Mouse (Mus musculus) cerebellum, postnatal 4 days (tissue): ENCODE measurements at regions not wholly inside any gene's neighbourhood (a gene's known extent, or its start where the extent isn't known, plus 50 kb on each side); places are given as distances from the start of the nearest gene placed in this dataset.
"Not testable (repeated sequence)": the region's sequence is repeated elsewhere in the genome, so short reads cannot be mapped to it uniquely, and the experiment has no call there.

Experiments
- DNase-seq, 2 experiments: peaks; one replicate each; pipeline ENCODE4 v3.0.0; 2022; ENCODE audit warnings: low spot score in 2 of 2, mixed read lengths in 1 of 2

DNA sequence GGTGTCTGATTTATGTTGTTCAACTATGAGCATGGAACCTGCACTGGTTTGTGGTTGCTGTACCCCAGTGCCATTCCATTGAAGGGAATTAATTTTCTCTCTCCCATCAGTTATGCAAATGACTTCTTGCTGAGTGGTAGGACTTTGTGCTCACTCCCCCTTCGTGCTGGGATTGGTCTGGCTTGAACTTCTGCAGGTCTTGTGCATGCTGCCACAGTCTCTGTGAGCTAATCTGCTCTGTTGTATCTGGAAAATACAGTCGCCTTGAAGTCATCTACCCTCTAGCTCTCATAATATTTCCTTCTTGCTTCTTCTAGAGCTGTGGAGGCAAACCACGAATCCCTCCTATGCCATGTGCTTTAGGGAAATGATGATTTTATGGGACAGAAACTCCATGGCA is 243.6 kb upstream of the Dpp6 start:
- no peak for DNase-seq

DNA sequence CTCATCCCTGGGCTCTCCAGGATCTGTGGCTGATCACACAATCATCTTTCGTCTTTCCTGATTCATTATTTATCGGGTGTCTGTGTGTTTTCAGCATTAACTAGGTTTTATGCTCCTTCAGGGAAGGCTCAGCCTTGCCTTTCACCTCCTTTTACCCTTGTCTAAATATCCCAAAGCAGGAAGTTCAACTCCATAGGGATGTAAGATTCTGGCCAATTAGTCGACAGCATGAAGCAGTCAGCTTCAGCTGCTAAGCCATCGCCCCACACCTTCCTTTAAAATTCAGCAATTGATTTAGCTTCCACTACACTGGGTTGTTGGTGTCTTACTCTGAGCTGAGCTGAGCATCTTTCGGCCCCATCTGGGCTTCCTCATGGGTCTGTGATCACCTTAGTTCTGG is 230.9 kb upstream of the Dpp6 start:
- no peak for DNase-seq

DNA sequence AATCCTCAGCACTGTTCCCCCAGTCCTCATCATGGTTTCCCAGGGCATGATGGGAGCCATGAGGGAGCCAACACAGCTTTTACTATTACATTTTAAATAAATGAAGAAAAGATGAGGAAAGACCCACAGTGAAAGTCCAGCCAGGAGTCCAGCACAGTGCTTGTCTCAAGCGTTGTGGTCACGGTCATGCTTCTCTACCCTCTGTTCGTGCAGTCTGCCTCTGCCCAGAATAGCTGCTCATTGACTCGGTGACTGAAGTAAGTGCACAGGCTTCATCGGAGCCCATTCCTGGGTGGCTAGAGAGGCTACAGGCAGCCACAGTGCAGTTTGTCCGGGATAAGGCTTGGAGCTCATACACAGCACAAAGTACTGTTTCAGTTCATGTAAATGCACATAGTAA is 226.1 kb upstream of the Dpp6 start:
- no peak for DNase-seq

DNA sequence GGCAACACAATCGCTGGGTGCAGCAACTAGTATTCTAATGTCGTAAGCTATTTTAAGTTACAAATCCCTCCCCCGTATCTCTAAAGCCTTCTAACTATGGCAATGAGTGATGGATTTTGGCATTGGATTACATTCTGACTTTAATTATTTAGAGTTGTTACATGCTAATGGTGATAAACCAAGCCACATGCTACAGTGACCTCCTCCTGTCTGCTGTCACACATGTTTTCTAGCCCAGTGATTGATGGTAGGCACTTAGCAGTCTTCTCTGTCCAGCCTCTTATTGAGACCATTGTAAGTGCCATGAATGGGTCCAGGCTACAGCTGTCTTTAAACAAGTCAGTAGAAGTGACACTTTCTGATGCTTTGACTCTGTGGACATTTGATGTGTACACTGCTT is 224.7 kb upstream of the Dpp6 start:
- DNase-seq = no peak

DNA sequence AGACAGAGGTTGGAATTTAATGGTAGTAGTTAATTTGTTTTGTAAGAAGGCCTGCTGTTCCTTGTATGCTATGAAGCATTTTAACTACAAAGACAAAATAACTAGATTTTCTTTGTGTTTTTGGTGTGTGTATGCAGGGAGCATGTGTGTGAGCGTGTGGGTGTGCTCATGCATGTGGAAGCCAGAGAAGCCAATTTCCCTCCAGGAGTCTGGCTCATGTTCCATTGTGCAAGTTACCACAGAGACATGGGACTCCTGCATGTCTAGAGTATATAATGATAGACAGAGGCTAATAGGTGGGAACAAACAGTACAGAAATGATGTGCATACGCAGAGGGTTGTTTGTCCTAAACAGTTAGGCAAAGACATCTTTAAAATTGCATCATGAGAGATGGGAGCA is 219.0 kb upstream of the Dpp6 start:
- DNase-seq = no peak

DNA sequence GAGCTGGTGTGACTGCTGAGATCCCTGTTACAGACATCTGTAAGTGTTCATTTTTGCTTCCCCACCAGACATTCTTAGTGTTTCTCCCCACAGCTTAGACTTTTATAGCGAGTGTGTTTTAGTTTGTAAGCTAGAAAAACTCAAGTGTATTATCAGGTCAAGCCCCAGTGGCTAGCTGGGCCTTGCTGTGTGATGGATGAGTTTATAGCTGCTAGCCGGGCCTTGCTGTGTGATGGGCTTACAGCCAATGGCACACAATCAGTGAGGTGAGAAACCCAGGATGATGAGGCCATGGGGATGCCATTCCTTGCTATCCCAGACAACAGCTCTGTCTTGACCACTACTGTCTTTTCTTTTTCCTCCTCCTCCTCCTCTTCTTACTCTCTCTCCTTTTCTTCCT is 197.7 kb upstream of the Dpp6 start:
- no peak for DNase-seq

DNA sequence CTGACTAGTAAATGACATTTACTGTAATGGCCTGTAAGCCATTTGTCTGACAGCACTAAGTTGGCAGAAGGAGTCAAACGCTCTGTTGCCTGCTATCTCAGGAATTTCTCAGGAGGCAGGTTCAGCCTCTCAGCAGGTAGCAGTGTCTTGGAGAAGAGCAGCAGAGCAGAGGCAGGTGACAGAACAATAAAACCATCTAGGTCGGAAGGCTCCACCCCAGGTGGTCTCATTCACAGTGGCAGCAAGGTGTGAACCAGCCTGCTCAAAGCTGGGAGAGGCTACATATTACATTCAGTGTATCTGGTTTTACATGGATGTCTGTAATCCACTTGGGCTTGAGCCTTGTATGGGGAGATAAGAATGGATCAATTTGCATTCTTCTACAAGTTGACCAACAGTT is 194.9 kb upstream of the Dpp6 start:
- no peak for DNase-seq

DNA sequence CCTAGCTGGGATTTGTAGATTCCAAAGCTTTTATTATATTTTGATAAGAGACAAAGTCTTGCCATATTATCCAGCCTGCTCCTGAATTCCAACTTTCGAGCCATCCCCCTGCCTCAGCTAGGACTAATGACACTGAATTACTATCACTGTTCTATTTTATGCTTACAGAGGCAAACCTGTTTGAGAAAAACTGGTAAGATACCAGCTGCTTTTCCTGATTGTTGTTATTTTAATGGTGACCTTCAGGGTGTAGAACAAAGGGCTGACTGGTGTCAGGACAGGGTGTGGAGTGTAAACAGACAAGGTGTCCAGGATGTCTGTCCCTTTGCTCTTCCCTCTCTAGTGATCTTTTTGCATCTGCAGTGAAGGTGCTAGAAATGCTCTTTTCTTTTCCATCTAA is 145.5 kb upstream of the Dpp6 start:
- no peak for DNase-seq

DNA sequence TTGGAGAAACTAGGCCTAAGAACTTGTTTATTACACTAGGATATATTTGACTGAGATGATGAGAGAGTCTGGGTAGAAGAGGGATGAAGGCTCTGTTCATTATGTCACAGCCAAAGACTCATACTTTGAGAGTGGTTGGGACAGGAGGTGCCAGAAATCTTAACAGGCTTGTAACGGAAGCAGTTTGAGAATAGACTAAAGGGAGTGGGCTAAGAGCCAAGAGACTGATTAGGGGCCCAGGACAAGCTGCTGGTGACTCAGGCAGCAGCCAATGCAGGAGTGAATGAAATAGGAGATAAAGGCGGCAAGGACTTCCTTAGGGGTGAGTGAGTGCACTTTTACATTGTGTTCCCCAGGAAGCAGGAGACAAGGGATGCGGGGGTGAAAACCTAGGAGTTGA is 127.2 kb upstream of the Dpp6 start:
- no peak for DNase-seq

DNA sequence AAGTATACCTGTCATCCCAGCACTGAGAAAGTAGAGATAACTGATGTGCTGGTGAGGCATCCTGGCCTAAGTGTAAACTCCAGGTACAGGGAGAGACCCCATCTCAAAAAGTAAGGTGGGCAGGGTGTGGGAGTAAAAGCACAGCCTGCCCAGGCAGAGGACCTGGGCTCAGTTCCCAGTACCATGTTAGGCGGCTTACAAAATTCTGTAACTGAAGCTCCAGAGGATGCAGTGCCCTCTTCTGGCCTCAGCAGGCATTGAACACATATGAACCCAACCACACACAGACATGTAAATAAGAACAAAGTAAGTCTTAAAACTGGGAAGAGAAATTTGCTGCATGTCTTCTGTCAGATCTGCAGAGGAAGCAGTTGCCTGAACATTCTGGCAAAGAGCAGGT is 125.9 kb upstream of the Dpp6 start:
- no peak for DNase-seq

DNA sequence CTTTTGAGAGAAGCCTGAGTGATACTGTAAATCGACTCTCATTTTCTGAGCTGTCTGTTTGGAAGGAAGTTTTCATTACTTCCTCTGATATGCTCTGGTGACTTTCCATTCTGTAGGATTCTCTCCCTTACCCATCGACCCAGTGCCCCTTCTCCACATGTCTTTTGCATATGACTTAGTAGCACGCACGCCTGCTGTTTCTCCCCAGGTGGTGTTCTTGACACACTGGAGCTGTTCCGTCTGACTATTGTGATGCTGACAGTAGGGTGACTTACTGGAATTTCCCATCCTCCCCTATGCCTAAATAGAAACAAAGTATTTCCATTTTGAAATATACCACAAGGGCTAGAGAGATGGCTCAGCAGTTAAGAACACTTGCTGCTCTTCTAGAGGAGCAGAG is 125.0 kb upstream of the Dpp6 start:
- DNase-seq = no peak

DNA sequence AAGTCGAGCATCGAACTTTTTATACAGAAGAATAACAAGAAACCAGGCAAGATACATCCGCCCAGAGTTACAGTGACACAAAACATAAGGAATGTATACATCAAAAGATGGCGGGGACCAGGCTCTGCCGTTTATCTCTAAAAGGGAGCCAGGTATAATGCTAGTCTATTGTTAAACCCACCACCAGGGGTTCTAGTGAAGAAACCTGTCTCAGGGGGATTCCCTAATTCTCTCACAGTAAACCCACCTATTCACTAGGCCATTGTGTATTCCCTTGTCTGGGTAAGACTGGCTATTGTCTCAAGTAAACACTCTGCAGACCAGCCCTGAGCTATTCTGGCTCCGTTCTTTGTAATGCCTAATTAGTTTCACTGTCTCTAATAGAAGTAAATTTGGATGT is 113.4 kb upstream of the Dpp6 start:
- not testable (repeated sequence) for DNase-seq

DNA sequence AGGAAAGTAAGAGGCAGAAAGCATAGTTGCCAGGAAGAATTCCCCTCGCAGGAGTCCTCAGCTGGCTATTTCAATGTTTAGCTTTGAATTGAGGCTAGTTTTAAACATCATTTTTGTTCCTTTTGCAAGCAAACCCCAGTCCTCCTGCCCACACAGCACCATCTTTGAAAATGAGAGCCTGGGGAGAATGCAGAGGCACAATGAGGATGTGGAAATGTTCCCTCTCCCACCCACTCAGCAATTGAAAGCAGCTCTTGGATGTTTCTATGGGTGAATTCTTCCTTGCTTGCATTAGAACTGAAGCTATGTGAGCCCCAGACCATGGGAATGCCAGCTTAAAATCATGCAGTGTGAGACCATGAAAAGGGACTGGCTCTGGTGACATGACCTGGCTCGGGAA is 109.3 kb upstream of the Dpp6 start:
- DNase-seq = no peak

DNA sequence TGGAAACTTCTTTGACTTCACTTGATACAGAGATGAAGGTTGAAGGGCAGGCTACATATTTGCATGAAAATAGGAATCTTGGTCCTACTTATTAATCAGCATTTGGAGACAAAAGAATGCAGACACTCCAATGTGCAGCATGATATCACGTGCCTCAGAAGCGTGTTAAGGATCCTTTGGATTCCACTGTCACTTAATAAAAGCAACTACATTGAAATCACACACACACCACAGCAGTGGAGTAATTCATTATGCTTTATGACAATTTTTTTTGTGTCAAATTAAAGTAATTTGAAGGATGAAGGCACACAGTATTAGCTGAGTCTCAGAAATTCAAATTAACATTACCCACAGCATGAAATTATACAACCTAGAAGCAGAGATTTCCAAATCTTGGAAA is 92.5 kb upstream of the Dpp6 start:
- no peak for DNase-seq

DNA sequence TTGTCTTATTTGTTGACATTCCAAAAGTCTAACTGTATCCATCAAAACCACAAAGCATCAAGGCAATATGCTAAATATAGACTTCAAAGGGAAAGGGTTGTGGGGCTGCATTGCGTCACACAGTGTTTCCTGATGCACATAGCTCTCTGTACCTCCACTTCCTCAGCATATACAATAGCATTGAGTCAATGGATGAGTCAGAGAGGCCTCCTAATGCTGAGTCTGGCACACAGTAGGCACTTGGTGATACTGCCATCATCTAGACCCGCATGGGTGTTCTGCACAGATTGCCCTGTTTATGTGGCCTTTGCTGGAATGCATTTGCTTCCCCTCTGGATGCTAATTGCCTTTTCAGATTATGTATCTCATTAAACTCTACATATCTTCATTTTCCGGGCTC is 91.0 kb upstream of the Dpp6 start:
- DNase-seq = no peak

DNA sequence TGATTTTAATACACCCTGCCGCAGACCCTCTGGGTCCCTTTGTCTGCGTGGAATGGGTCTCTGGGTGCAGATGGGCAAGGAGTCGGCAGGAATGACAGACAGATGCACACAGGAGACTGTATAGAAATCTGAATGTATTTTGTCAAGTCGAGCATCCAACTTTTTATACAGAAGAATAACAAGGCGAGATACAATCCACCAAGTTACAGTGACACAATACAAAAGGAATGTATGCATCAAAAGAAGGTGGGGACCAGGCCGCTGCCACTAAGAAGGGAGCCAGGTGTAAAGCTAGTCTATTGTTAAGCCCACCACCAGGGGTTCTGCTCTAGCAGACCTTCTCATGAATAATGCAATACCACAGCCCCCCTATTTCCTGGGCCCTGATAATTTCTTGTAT is 65.8 kb upstream of the Dpp6 start:
- DNase-seq = not testable (repeated sequence)

DNA sequence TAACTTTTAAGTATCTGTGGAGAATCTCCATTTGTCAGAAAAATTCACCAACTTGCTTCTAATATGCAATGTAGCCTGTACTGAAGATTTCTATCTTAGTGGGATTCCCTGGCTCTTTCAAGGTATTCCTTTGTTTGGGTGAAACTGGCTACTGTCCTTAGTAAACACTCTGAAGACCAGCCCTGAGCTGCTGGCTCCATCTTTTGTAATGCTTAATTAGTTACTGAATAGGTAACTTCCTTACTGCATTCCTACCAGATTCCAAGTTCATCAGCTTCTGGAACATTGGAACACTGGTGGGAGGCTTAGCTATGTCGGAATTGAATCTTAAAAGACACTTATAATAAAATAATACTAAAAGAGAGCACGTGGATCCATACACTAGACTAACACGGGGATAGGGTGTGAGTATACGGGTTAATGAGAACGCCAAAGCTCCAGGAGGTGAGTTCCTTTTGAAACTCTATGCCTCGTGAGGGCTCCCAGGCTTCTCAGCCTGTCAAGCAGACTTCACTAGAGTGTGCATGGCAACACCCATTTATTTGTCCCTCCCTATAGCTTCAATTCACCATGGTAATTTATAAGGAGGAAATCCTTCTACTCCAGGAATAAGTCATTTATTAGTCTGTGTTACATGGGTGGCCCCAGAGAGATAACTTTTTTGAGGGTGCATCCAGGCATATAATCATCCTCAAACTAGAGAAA is 65.2 kb upstream of the Dpp6 start:
- not testable (repeated sequence) for DNase-seq

DNA sequence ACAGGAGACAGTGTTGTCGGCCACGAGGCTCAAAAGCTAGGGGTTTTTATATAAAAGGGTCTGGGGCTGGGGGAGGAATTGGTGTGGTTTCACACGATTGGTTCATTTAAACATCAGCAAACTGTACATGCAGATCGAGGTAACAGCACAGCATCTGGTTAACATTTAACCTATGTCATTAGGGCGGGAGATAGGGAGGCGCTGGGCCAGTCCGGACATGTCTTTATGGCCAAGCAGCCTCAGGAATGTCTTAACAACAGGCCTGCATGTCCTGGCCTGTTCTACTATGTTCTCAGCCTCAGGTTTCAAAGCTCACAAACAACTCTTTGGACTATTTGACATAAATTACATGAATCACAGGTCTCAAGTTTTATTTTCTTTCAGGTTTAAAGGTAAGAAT is 62.9 kb upstream of the Dpp6 start:
- not testable (repeated sequence) for DNase-seq
